Mouse (Mus musculus) cerebellum, adult 11 months (tissue): ENCODE results near the gene Samd4b.
A peak's percentile ranks its signal among the peaks of the same experiment; 100 is the strongest.

Experiments used
- DNase-seq: peaks from one replicate; pipeline ENCODE4 v3.0.0; 2022

Samd4b gene

DNA sequence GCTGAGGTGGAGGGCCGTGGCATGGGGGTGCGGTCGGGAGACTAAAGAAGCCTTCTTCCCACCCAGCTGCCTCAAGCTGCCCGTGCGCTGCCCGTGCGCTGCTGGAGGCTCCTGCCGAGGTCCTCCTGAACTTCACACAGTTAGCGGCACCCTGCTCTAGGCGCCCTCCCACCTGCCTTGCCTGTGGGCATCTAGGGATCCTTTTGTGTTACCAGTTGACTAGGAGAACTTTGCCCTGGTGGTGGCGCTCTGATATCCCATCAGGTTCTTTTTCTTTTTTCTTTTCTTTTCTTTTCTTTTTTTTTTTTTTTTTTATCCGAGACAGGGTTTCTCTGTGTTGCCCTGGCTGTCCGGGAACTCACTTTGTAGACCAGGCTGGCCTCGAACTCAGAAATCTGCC is 107.0 kb downstream of the Samd4b start:
- no peak for DNase-seq

DNA sequence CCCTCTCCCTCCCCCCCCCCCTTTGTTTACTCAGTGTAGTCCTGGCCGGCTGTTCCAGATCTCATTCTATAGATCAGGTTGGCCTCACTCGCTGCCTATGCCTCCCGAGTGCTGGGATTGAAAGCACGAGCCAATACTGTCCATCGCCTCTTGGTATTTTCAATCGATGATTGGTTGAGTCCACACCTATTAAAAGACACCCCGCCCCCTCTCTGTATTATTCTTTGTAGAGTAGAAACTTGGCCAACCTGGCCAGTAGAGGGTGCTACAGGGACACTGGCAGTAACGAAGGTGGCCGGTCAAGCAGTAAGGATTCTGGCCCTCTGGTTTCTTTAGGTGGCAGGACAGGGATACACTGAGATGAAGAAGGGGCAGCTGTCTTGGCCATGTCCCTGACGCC is 107.5 kb downstream of the Samd4b start:
- peak; percentile 69 for DNase-seq

DNA sequence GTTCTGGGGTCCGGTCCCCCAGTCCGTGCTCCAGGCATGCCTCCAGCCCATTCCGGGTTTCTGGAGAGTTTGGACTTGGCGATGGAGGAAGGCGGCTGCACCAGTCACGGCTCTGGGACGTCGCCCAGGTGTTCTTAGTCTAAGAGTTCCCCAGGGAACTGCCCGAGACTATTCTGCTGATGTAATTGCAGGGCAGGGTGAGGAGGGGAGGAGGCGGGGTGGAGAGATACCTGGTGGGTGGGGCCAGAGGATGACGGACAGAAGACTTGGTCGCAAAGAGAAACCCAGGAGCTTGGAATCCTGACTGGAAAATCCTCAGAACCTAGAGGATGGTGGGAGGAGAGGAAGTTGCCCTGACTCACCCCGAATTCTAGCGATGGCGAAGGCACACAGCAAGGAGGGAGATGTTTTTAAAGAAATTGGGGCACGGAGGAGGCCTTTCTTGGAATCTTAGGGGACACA is 109.9 kb downstream of the Samd4b start:
- DNase-seq = no peak

DNA sequence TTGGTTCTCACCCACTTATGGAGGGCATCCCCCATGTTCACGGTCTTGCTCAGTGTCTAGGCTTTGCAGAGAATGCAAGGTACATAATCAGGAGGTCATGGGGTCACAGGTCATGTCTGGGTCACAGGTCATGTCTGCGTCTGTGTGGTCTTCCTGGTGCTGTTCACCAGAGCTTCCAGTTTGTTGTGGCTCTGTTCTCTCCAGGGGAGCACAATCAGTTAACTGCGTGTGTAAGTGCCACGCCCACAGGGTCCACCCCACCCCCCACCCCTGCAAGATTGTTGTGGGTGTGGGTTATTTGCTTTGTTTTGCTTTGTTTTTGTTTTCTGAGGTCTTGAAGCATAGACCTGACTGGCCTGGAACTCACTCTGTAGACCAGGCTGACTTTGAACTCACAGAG is 113.8 kb downstream of the Samd4b start:
- no peak for DNase-seq

DNA sequence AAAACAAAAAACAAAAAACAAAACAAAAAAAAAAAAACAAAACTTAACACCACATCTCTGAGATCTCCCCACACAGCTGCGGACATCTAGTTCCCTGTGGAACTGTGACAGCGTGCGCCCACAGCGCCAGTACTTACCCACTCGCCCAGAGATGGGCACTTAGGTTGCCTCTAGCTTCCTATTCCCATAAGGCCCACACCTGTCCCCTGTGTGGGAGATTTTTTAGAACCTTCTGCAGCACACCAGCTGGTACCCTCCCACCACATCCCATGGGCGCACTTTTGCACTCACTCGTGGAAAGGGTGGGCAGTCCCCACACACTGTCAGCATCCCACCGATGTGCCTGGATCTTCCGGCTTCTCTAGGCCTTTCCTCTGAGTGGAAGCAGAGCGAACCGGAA is 115.1 kb downstream of the Samd4b start:
- no peak for DNase-seq

DNA sequence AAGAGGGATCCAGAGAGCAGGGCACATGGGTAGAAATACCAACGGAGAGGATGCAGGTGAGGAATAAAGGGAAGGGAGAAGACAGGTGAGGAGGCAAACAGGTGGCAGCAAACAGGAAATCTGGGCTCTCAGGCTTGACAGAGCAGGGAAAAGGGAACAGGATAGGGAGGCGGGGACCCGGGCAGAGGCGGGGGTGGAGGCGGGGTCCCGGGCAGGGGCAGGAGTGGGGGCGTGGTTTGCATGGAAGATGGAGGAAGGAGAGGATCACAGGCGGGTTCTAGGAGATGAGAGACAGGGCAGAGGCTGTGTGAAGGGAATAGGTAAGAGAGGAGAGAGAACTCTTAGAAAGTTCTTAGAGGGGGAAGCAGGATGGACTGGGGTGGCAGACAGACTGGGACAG is 119.1 kb downstream of the Samd4b start:
- DNase-seq = no peak

DNA sequence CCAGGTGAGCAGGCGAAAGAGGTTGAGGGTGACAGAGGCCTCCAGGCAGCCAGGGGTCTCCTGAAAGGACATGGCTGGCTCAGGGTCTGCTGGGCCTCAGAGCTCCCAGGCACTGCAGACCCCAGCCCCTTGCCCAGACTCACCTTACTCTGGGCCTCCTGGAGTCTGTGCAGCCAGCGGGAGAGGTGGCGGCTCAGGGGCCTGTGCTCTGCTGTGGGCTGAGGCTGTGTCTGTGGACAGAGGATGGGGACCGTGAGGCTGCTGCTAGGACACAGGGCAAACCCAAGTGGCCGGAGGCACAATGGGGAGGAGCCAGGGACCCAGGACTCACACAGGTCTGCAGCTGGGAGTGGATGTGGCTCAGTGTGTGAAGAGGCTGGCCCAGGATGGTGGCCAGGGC is 120.6 kb downstream of the Samd4b start:
- no peak for DNase-seq

DNA sequence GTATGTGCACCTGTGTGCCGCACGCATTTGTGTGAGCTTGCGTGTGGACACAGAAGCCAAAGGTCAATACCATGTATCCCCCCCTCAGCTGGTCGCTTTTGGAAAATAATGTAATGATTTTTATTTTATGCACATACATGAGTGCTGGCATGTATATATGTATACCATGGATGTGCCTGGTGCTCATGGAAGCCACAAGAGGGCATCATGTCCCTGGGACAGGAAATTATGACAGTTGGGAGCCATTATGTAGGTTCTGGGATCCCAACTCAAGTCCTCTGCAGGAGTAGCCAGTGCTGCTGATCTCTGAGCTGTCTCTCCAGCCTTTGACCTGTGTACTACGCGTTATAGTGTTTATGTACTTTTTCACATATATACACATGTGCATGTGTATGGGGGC is 121.8 kb downstream of the Samd4b start:
- no peak for DNase-seq

DNA sequence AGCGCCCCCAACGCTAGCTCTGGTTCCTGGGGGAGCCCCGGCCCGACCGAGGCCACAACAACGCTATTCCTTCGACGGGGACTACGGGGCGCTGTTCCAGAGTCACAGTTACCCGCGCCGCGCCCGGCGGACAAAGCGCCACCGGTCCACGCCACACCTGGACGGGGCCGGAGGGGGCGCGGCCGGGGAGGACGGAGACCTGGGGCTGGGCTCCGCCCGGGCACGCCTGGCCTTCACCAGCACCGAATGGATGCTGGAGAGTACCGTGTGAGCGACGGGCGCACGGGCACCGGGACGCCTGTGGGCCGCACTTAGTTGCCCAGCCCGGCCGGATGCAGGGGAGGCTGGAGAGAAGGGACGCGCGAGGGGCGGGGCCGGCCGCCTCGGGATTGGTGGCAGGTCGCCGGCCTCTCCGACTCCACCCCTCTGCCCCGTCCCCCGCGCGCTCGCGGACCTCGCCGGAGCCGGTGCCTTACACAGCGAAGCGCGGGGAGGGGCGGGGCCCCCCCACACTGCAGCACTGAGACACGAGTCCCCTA is 130.7 kb downstream of the Samd4b start:
- no peak for DNase-seq

DNA sequence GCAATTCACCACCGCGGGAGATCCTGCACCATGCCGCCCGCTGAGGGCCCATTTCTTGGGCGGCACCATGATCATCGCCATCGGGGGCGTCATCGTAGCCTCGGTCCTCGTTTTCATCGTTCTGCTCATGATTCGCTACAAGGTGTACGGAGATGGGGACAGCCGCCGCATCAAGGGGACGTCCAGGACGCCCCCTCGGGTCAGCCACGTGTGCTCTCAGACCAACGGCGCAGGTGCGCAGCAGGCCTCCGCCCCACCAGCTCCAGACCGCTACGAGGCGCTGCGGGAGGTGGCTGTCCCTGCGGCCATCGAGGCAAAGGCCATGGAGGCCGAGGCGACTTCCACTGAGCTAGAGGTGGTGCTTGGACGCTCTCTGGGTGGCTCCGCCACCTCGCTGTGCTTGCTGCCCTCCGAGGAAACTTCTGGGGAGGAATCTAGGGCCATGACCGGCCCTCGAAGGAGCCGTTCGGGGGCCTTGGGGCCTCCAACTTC is 131.2 kb downstream of the Samd4b start:
- no peak for DNase-seq

DNA sequence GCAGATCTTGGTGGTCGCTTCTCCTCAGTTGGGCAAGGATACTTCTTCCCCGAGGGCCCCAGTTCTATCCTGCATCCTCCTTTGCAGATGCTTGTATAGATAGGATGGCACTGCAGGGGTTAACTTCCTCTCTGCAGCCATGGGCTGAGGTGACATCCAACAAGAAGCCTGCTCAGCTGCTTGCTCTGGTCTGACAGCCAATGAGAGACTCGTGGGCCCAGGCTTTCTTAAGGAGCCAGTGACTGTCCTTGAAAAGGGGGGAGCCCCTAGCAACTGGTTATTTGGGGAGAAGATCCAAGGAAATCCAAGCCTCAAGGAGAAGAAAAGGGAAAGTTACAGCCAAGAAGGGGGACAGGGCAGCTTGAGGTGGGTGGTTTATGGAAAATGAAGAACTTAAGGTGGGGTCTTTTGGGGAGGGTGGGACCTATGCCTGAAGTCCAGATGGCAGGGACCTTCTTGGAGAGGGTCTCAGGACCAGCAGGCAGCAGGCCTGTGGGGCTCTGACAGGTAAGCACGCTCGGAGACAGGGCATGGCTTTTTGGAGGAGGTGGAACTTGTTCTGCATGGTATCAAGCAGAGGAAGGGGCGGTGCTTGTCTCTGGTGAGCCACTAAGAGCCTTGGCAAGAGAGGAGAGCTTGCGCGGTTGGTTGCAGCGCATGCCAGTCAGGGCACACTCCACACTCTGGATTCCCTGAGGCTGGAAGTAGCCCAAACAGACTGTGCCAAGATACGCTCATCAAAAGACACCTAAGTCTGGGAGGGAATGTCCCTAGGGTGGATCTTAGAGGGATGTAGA is 133.3 kb downstream of the Samd4b start:
- peak; percentile 85 for DNase-seq

DNA sequence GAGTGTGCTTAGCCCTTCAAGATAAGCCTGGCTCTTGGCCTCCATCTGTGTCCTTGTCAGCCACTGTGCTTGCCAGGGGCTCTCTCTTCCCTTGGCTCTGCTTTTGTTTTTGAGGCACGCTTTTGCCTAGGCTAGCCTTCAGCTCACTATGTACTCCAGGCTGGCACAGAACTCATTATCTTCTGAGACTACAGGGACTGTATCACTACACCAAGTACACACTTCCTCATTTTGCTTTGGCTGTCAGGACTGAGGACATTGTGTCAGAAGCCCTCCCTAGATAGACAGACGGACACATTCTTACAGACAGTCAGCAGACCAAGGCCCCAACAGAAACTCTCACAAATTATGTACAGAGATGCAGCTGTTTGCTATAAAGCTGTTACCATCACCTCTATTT is 135.2 kb downstream of the Samd4b start:
- DNase-seq = no peak

DNA sequence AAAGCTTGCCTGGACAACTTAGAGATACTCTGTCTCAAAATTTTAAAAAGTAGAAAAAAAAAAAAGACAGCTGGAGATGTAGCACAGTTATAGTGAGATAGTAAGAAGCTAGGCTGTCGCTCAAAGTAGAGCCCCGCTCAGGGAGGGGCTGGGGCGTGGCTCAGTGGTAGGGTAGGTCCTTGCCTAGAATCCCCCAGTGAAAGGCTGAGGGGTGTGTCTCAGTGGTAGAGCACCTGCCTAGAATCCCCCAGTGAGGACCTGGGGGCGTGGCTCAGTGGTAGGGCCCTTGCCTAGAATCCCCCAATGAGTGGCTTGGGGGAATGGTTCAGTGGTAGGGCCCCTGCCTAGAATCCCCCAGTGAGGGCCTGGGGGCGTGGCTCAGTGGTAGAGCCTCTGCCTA is 137.6 kb downstream of the Samd4b start:
- no peak for DNase-seq

DNA sequence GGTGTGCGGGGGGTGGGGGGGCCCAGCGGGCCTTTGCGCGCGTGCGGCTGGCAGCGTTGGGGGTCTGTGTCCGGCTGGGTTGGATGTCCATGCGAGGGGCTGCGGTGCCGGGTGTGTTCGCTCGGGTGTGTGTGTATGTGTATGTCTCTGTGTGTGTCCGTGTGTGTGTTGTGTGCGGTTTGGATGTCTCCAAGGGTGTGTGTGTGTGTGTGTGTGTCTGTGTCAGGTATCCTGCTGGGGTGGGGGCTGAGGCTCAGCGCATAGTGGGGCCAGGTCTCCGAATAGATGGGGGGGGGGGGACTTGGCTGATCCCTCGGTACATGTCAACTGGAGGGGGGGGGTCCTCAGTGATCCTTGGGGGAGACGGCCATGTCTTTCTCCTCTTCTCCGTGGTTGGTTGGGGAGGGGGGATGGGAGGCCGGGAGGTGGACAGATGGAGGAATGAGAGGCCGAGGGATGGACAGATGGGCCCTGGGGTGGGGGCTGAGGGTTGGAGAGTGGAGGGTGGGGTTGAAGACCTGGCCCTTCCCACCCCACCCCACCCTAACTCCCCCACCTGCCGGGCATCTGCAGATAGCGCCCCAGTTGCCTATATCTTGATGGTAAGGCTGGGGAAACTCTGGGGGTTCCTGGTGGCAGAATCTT is 145.5 kb downstream of the Samd4b start:
- no peak for DNase-seq

DNA sequence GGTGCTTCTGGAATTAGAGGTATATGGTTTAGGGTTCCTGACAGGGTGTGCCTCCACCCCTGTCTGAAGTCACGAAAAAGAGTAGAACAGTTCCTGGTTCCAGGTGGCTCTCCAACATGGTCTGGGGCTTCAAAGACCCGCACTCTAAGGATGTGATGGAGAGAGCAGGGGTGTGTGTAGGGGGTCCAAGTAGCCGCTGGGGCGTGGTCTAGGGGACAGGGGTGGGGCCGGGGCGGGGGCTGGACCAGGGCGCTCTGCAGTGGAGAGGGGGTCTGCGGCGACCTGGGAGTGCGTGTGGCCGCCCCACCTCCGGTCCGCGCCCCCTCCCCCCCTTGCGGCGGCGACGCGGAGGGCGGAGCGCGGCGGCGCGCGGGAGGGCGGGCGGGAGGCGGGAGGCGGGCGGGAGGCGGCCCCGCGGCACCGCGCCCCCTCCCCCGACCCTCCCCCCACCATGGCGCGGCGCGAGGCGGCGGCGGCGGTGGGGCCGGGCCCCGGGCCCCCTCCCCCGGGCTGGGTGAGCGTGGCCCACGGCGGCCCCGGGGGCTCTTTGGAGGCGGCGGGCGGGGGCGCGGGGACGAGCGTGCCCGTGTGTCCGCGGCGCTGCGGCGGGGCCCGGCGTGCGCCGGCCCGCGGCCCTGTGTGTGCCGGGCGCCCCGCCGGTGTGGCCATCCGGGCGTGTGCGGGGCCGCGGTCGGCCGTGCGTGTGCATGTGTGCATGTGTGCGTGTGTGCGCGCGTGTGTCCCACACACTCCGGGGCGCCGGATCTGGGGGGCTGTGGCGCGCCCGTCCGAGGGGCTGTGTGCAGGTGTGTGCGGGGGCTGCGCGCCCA is 146.2 kb downstream of the Samd4b start, which contains the start of gene Lrfn1:
Lrfn1 (plus strand) TSS at position 450 of the 830 bp plus-strand sequence.
- peak; percentile 54 for DNase-seq

DNA sequence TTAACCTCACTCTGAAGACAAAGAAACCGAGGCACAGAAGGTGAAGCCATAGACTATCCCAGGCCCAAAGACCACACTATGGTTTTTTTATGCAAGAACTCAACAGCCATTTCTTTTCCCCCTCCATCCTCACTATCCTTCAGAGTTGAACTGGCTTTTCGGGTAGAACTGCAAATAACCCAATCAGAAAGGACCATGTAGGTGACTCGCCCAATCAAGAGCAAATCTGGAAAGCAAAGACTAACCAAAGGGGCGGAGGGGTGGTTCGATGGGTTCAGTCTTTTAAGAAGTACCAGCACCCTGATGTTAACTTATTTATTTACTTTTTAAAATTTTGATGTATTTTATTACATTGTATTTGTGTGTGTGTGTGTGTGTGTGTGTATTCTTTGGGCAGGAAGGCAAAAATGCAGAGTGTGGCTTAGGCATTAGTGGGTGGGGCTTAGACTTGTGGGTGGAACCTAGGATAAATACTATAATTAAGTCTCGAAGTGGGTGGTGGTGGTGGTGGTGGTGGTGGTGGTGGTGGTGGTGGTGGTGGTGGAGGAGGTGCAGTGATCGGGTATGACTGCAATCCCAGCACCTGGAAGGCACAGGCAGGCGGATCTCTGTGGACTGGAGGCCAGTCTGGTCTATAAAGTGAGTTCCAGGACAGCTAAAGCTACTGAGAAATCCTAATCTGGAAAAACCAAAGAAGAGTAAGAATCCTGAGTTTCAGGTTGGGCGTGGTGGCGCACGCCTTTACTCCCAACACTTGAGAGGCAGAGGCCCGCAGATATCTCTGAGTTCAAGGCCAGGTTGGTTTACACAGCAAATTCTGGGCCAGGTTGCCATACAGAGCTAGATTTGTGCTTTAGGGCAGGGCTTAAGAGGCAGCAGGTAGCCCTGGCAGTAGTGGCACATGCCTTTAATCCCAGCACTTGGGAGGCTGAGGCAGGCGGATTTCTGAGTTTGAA is 149.8 kb downstream of the Samd4b start:
- DNase-seq = no peak

DNA sequence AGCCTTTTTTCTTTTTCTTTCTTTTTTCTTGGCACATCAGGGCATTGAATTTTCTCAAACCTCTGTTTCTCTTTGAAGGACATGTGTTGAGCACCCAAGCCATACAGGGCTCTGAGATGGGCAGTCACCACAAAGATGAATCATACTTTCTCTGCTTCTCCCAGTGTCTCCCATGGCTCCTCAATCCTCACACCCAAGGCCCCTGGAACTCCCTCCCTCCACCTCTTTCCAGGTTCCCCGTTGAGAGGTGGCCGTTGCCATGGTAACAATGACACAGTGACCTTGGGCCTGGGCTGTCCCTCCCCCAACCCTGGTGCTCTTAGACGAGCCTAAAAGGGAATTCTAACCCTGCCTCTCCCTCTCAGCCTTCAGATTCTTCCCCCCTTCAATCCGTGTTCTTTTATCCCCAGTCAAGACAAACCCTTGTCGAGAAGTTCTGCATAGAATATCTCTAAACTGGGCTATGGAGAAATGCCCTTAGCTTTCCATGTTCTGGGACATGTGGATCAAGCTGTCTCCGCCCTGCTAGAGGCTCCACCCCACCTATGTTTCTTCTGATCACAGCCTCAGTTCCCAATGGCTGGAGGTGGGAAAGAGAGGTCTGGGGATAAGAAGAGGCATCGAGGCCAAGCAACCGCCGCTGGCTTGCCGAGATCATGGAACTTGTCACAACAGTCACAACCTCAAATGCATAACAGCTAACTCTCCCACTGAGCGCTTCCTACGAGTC is 150.7 kb downstream of the Samd4b start:
- no peak for DNase-seq

DNA sequence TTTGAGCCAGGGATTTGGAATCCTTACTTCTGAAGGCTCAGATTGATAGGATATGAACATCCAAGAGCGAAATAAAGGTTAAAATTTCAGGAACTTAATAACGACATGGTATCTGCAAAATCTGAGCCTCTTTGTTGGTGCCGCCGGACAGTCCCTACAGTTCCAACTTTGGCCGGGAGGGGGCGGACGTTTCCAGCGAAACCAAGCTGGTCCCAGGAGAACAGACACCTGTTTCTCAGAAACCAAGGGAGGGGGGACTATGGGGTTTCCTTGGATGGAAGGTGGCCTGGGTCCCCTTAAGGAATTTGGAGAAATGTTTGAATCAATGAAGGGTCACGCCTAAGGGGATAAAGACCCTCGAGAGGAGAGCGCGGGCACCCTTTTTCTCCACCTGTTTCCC is 151.5 kb downstream of the Samd4b start:
- peak; percentile 74 for DNase-seq

DNA sequence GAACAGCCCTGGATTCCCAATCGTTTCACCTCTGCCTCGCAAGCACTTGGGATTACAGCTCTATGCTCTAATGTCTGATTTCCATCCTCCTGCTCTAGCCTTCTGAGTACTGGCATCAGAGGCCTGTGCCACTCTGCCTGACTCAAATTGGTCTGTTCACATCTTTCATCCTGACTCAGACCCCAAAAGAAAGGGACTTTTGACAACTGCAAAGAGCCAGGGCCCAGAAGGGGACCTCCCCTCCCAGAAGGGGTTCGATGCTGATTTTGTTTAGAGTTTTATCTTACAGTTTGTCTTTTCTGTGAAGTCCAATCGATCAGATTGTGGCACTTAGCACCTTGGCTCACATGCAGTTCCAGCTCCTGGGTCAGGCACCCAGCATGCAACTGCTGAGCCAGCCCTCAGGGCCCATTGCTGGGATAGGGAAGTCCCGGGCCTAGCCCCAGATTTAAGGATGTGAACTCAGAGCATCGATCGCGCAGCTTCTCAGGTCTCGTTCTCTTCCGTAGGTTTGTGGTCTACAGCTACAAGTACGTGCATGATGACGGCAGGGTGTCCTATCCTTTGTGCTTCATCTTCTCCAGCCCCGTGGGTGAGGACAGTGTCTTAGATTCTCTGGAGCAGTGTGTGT is 153.5 kb downstream of the Samd4b start:
- no peak for DNase-seq

DNA sequence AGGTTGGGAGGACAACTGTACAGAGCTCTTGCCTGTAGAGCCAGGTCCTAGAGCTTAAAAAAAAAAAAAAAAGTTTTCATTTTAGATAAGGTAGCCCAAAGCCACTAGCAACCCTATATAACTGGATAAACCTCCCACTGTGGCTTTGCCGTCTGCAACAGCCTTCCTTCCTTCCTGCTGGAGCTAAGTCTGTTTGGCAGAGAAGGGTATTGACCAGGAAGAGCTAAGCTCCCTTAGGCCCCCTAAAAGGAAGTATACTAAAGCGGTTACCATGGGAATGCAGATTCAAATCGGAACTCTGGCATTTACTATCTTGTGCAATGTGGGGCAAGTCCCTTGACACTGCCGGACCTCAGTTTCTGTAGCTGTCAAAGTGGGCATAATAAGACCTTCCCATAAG is 155.3 kb downstream of the Samd4b start:
- no peak for DNase-seq
